Mouse (Mus musculus) naive thymus-derived CD4-positive, alpha-beta T cell, adult 2 months (primary cell): ENCODE measurements around the gene Palld.

Source experiments
- DNase-seq: peaks from one replicate; pipeline ENCODE4 v3.0.0-alpha.2; 2011; ENCODE audit warnings: low read depth

Palld gene

DNA sequence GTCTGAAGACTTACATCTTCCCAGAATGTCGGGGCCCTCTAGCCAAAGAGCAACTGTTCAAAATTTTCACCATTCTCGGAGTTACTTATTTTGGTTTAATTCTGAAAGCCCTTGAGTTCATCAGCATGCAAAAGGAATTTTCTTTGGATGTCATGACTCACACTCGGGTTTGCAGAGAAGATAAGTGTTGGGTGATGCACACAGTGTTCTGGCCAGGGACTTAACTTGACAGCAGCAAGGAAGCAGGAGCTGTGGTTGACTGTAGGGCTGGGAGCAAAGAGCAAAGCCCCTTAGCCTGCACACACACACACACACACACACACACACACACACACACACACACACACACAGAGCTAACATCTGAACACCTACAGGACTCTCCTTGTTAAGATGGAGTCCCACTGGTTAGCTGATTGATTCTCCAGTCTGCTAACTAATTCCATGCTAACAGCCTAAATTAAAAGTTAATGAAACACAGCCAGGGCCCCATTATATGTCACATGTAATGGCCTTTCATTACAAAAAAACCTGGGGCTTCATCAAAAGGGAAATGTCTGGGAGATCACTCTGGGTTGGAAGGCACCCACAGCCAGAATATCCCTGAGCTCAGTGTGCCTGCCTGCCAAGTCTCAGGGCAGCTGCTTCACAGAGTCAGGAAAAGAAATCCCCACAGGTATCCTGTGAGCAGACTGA, 273.4 kb downstream of the Palld start:
- no peak for DNase-seq

DNA sequence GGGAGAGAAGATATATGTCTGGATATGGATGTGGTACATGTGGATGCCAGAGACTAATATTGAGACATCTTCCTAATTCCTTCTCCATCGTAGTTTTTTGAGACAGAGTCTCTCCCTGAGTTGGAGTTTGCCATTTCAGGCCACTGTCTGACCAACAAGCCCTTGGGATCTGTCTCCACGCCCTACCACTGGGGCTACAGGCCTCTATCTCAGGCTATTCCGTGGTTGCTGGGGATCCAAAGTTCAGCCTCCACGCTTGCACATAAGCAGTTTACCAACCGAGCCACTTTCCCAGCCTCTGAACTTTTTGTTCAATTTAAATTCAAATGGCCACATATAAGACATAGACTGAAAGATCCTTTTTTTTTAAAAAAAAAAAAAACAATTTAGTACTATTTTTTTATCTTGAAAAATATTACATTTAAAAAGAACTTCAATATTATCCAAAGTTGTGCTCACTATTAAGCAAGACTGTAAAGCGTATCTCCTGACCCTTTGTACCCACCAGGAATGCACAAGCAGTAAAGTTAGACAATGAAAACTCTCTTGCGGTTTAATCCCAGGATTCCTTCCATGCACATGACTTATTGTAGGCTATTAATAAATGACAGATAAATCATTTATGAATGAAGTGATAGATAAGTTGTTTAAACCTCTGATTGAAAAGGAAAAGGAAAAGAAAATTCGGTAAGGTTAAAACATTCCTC, 276.1 kb downstream of the Palld start:
- no peak for DNase-seq

DNA sequence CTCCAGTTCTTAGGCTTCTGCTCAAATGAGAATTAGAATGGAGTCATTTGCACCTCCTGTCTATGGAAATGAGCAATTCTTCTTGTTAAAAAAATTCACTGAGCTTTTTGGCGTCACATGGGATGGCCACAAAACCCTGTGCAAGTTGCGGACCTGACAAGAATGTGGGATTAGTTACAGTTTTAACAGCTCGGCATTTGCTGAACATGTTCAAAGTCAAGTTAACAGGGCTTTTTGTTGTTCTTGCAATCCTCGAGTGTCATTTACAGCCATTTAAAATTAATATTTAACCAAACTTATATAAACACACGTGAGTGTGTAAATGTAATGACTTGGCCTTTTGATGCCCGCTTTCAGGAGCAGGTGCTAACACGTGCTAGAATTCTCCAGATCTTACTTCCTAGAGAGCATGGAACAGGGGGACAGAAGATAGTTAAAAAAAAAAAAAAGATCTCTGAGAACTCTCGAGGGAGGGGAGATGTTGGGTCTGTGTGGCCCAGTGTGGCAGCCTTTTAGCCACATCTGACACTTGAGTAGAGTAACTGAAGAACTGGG, 276.8 kb downstream of the Palld start:
- no peak for DNase-seq

- no peak for DNase-seq
Measured at GRCm38 (mm10) chr8:61623485-61624417, 278.7 kb downstream of the Palld start.

DNA sequence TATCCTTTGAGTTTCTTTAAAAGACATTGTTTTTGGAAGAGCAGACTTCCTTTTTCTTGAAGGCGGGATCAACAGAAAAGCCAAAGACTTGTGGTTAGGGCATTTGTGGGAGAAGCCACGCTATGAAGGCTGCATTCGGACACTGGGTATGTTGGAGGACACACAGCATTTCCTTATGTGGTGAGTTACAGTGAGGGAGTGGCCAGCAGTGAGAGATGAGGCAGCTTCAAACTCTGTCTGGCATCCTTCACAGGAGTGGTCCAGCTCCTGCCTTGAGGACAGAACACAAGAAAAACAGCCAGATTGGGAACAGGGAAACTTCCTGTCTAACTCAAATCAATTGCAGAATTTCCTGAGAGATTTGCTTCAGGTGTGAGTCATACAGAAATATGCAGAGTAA, 281.2 kb downstream of the Palld start:
- no peak for DNase-seq

GRCm38 (mm10) chr8:61617651-61618050, 284.8 kb downstream of the Palld start:
- DNase-seq, result no peak

DNA sequence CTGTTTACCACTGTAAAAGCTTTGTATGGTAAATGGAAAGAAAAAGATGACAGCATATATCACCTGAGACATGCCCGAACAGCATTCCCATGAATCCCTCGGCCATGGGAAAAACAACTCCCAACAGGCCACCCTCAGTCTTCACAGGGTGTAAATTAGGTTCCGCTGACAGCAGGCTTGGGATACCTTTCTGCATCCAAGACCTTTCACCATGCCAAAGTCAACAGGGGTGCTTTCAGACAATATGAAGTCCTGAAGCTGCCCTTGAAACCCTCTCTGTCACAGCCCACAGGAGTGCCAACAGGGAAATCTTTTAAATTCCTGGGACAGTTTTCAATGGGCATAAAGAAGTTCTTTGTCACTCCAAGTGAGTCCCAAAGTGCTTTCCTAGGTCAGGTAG, 285.4 kb downstream of the Palld start:
- DNase-seq, result no peak

GRCm38 (mm10) chr8:61615711-61616697, 286.5 kb downstream of the Palld start:
- DNase-seq, result no peak

DNA sequence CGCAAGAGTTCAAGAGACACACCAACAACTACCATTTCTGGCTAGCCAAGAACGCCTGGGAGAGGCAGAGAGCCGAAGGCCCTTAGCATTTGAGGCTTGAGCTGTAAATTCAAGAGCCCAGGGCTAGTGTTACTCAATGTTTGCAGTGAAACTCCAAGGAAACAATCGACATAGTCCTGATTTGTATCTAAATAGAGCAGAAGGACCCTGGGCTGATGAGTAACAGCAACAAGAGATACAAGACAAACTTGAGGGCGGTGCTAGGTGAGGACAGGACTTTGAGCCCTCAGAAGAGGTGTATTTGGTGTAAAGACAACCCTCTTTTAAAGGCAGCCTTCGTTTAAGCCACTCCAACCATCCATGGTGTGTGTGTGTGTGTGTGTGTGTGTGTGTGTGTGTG, 290.7 kb downstream of the Palld start:
- no peak for DNase-seq

GRCm38 (mm10) chr8:61611077-61611476, 291.4 kb downstream of the Palld start:
- DNase-seq, result no peak

DNA sequence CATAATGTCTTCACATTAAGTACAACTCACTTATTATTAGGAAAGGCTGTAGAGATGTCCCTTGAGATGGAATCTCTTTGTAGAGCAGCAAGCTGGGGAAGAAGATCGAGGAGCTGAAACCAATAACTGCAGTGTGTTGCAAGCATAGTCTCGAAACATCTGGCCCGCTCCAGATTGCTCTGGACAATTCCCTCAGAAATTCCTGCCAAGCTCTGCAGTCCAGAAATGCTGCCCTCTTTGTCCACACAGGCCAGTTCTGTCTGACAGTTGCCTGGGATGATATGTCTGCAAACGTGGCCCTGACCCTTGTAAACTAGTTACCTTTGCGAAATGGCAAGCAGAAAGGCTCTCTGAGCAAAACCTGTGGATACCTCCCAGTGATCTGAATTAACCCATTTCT, 291.9 kb downstream of the Palld start:
- no peak for DNase-seq

DNA sequence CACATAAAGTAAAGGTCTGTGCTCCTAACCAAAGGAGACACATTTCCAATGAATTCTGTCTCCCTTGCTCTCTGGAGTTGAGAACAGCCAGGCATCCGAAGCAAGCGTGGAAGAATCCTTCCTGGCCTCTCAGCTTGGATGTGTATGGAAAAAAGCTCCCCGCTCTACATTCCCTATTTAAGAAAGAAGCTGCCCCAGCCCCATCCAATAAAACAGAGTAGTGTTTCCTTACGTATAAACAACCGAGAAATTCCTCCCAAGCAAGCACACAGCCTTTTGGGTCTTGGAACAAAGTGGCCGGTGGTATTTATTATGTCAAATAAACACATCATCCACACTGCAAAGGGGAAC, 295.1 kb downstream of the Palld start:
- DNase-seq, result no peak

- peak; percentile 59 for DNase-seq
Measured at GRCm38 (mm10) chr8:61606795-61607462, 295.6 kb downstream of the Palld start.

GRCm38 (mm10) chr8:61604871-61605270, 297.6 kb downstream of the Palld start:
- no peak for DNase-seq

- DNase-seq, result no peak
Measured at GRCm38 (mm10) chr8:61596889-61597288, 305.6 kb downstream of the Palld start.

- DNase-seq, result no peak
Measured at GRCm38 (mm10) chr8:61591446-61591845, 311.0 kb downstream of the Palld start.

GRCm38 (mm10) chr8:61590551-61591431, 311.7 kb downstream of the Palld start:
- DNase-seq, result peak; percentile 70

- DNase-seq, result no peak
Measured at GRCm38 (mm10) chr8:61589972-61590391, 312.5 kb downstream of the Palld start.

GRCm38 (mm10) chr8:61588336-61588735, 314.2 kb downstream of the Palld start:
- no peak for DNase-seq

DNA sequence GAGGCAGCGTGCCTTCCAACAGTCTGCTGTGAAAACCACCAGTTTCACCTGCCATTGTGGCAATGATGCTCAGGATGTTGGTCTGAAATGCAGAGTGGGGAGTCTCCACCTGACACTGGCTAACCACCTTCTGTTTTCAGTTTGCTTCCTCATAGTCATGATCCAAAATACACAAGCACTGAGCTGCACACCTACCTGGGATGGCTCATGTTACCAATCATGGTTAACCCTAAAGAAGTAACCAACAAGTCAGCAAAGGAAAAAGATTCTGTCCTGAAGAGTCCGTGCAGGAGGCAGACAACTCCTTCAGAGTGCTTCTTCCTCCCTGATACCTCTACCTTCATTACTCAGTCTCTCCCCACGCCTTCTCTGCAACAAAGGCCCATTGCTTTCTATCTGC, 314.8 kb downstream of the Palld start:
- no peak for DNase-seq
